Mouse (Mus musculus) C2C12 (cell line): ENCODE measurements around the gene Otop2.

Experiments used
- CEBPB ChIP-seq: IDR thresholded peaks from one replicate; pipeline ENCODE4 v1.6.1; 2011; ENCODE audit warnings: low read depth, mild to moderate bottlenecking, control low read depth, moderate library complexity
- CTCF ChIP-seq: IDR thresholded peaks from one replicate; pipeline ENCODE4 v1.5.1; 2011; ENCODE audit not compliant: control insufficient read depth, insufficient read depth, insufficient read length
- FOSL1 ChIP-seq: IDR thresholded peaks from one replicate; pipeline ENCODE4 v1.8.0; 2011; ENCODE audit warnings: mild to moderate bottlenecking, low read length; ENCODE audit not compliant: poor library complexity, insufficient read depth, severe bottlenecking
- MYOD1 ChIP-seq: IDR thresholded peaks from one replicate; pipeline ENCODE4 v1.6.1; 2011; ENCODE audit warnings: low read depth; ENCODE audit not compliant: control insufficient read depth, insufficient read length
- MYOG ChIP-seq: IDR thresholded peaks from one replicate; pipeline ENCODE4 v1.6.1; 2011; ENCODE audit not compliant: control insufficient read depth, insufficient read length; ENCODE audit errors: extremely low read depth

DNA sequence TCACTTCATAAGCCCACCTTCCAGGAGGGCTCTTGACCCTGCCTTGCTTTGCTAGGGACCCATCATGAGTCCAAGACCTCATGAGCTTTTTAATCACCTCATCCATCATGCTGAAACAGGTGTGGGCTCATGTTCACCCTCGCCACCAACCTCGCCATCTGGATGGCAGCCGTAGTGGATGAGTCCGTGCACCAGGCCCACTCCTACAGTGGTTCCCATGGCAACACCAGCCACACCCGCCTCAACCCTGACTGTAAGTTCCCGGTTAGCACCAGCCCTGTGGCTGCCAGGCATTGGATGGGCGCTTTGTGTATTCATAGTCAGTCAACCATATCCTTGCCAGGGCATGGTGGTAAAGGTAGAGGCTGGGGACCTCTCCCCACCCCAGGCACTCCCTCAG, 19.8 kb downstream of the Otop2 start:
- TF ChIP-seq MYOD1 (no peak), CTCF (no peak), CEBPB (no peak), MYOG (no peak), FOSL1 (no peak)
